In the genomic region with DNA sequence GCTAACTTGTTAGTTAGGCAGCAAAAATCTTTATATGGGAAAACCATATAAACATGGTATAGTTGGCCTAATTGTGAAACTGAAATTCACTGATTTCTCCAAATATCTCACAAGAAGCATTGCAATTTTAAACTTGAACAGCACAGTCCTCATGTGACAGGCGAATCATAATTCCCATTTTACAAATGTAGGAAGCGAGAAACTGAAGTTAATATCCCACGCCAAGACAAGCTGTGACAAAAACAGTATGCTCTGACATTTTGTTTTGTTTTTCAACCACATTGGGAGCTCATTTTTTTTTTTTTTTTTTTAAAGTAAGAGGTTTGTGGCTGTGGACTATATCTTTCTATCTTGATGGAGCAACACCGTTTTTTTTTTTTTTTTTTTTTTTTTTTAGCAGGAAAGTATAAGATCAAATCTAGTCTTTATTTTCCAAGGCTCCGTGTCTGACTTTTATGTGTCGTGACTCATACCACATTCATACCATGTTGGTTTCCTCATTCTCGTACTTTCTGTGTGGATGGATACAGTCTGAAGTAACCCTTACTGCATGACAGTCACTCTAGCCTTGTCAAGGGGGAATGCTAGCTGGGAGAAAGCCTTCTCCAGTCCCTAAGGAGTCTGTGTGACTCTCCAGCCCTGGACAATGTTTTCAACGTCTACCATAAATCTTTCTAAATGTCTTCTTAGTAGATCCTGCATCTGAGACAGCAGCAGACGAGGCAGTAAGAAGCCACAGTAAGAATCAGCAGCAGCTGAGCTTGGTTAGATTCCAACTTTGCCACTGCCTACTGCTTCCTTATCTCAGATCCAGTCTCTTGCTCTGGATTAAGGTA, we compare ENCODE assay signal across 8 mouse cellular contexts. TPM values are rescaled to one million over a fixed set of nuclear protein-coding genes. Genes with fewer than 3 reads are reported as not detected.
A peak's percentile ranks its signal among the peaks of the same experiment; 100 is the strongest.
DNase-seq lines count a peak whose midpoint lies in the region; ATAC-seq lines count a peak whose summit lies in the region.

No protein-coding gene starts in this region.

- H3K4me3 ChIP-seq in kidney, embryonic 14.5 days (ENCODE audit: low read length) = peak overlapping the region; percentile 82
- H3K4me3 ChIP-seq in forebrain, embryonic 11.5 days (ENCODE audit: low read depth, low read length) = peak overlapping the region; percentile 85
- peak overlapping the region; percentile 84 for H3K4me3 ChIP-seq in limb, embryonic 15.5 days
- peak overlapping the region; percentile 69; the same call in 1 of the 2 replicates for H3K4me3 ChIP-seq in stomach, embryonic 14.5 days (ENCODE audit: low read depth, low read length)

- no peaks in the 10 kb centered on the region; the same call in 1 of the 2 replicates for H3K36me3 ChIP-seq in kidney, embryonic 14.5 days (ENCODE audit: control insufficient read depth, insufficient read depth, low read length)
- no peaks in the 10 kb centered on the region for H3K36me3 ChIP-seq in forebrain, embryonic 11.5 days (ENCODE audit: control insufficient read depth, insufficient read depth, low read length)
- H3K36me3 ChIP-seq in limb, embryonic 15.5 days = no peaks in the 10 kb centered on the region
- no peaks in the 10 kb centered on the region; the same call in 1 of the 2 replicates for H3K36me3 ChIP-seq in stomach, embryonic 14.5 days (ENCODE audit: control insufficient read depth, insufficient read depth, low read length)

- WGBS in kidney, embryonic 14.5 days = 42% methylated on average over 9 of the region's 9 CpGs
- WGBS in forebrain, embryonic 11.5 days = 59% methylated on average over 9 of the region's 9 CpGs
- 41% methylated on average over 9 of the region's 9 CpGs for WGBS in limb, embryonic 15.5 days
- WGBS in stomach, embryonic 14.5 days = 46% methylated on average over 9 of the region's 9 CpGs

- peak overlapping the region; percentile 91; the same call in 1 of the 2 replicates for H3K9ac ChIP-seq in kidney, embryonic 14.5 days (ENCODE audit: low read depth, low read length)
- peak overlapping the region; percentile 92; the same call in 1 of the 2 replicates for H3K9ac ChIP-seq in forebrain, embryonic 11.5 days (ENCODE audit: low read length)
- H3K9ac ChIP-seq in limb, embryonic 15.5 days = no peak overlapping the region
- H3K9ac ChIP-seq in stomach, embryonic 14.5 days (replicated peaks; ENCODE audit: low read depth, low read length) = no peak overlapping the region

- peak overlapping the region; percentile 62 for H3K4me2 ChIP-seq in kidney, embryonic 14.5 days (replicated peaks; ENCODE audit: low read depth, low read length)
- peak overlapping the region; percentile 68 for H3K4me2 ChIP-seq in forebrain, embryonic 11.5 days (ENCODE audit: low read depth, low read length, severe bottlenecking)
- H3K4me2 ChIP-seq in limb, embryonic 15.5 days = peak overlapping the region; percentile 78
- H3K4me2 ChIP-seq in stomach, embryonic 14.5 days (replicated peaks; ENCODE audit: low read depth, low read length) = peak overlapping the region; percentile 62

- DNase-seq in kidney, postnatal 10 days = no peak
- peak; percentile 44 for DNase-seq in MEL-GATA-1-ER (ENCODE audit: extremely low read depth, low read depth)
- no peak for DNase-seq in forebrain, embryonic 11.5 days (ENCODE audit: low spot score)
- no peak for DNase-seq in embryo, embryonic 11 days
- DNase-seq in right cerebral cortex, postnatal 14 days = no peak

- peak; percentile 3; the same call in 1 of the 2 replicates for ATAC-seq in kidney, embryonic 14.5 days (ENCODE audit: low FRiP score, low TSS enrichment)
- no peak for ATAC-seq in forebrain, embryonic 11.5 days (replicated peaks; ENCODE audit: low FRiP score)
- ATAC-seq in limb, embryonic 15.5 days (ENCODE audit: insufficient number of reproducible peaks, low FRiP score, low TSS enrichment, low read depth) = no peak
- no peak for ATAC-seq in stomach, embryonic 14.5 days (ENCODE audit: insufficient number of reproducible peaks, insufficient read depth, low FRiP score, low read depth)

- no peaks in the 10 kb centered on the region for H3K9me3 ChIP-seq in kidney, embryonic 14.5 days (ENCODE audit: control insufficient read depth, low read length)
- H3K9me3 ChIP-seq in forebrain, embryonic 11.5 days (ENCODE audit: control insufficient read depth, low read length) = no peaks in the 10 kb centered on the region
- no peaks in the 10 kb centered on the region for H3K9me3 ChIP-seq in limb, embryonic 15.5 days
- no peaks in the 10 kb centered on the region for H3K9me3 ChIP-seq in stomach, embryonic 14.5 days (ENCODE audit: control insufficient read depth, low read depth, low read length)

- peaks cover 9% of the 10 kb centered on the region; the same call in 1 of the 2 replicates for H3K4me1 ChIP-seq in kidney, embryonic 14.5 days (ENCODE audit: control insufficient read depth, insufficient read depth, low read length)
- 0 out of 2 replicates have a peak, but pooled peaks cover 4% of the 10 kb centered on the region for H3K4me1 ChIP-seq in forebrain, embryonic 11.5 days (replicated peaks; ENCODE audit: control insufficient read depth, insufficient read depth, low read length)
- H3K4me1 ChIP-seq in limb, embryonic 15.5 days = peaks cover 17% of the 10 kb centered on the region
- H3K4me1 ChIP-seq in stomach, embryonic 14.5 days (ENCODE audit: control insufficient read depth, insufficient read depth, low read length) = no peaks in the 10 kb centered on the region

- no peaks in the 10 kb centered on the region for H3K27me3 ChIP-seq in kidney, embryonic 14.5 days (ENCODE audit: control insufficient read depth, insufficient read depth, low read length)
- no peaks in the 10 kb centered on the region for H3K27me3 ChIP-seq in forebrain, embryonic 11.5 days (ENCODE audit: control insufficient read depth, insufficient read depth, low read length)
- no peaks in the 10 kb centered on the region for H3K27me3 ChIP-seq in limb, embryonic 15.5 days
- no peaks in the 10 kb centered on the region for H3K27me3 ChIP-seq in stomach, embryonic 14.5 days (ENCODE audit: control insufficient read depth, insufficient read depth, low read length)

- peak overlapping the region; percentile 83; the same call in 1 of the 2 replicates for H3K27ac ChIP-seq in kidney, embryonic 14.5 days (ENCODE audit: low read depth, low read length)
- H3K27ac ChIP-seq in forebrain, embryonic 11.5 days (ENCODE audit: low read depth, low read length) = no peak overlapping the region
- no peak overlapping the region for H3K27ac ChIP-seq in limb, embryonic 15.5 days
- H3K27ac ChIP-seq in stomach, embryonic 14.5 days (ENCODE audit: low read length) = no peak overlapping the region; the same call in 1 of the 2 replicates

RNA-seq across cellular contexts. Expression of a gene that starts 0.8 kb away (rescaled TPM):
- 10.7 and 13.1 TPM in 2 replicates for polyA plus RNA-seq in kidney, embryonic 14.5 days (2014; fragmentation: Nextera tagmentation; extraction: Ambion mirVana)
- 11.9 and 13.5 TPM in 2 replicates for polyA plus RNA-seq in forebrain, embryonic 11.5 days (2014; fragmentation: Nextera tagmentation; extraction: Ambion mirVana)
- polyA plus RNA-seq in limb, embryonic 15.5 days (2015; fragmentation: Nextera tagmentation; extraction: Ambion mirVana) = 7.1 and 8.5 TPM in 2 replicates
- 12.8 and 13.2 TPM in 2 replicates for polyA plus RNA-seq in stomach, embryonic 14.5 days (2014; fragmentation: Nextera tagmentation; extraction: Ambion mirVana)

Comparison
In these comparisons a context has a peak if more than half of its experiments do, and no peak if none do; other contexts are left out.
1. H3K9ac ChIP-seq: peak in kidney, embryonic 14.5 days (single experiment) and forebrain, embryonic 11.5 days (single experiment); none in limb, embryonic 15.5 days (single experiment) and stomach, embryonic 14.5 days (single experiment).
2. Peak in every context shown above with its lines, with median percentiles within 50 percentile points of each other: H3K4me2 ChIP-seq and H3K4me3 ChIP-seq.